Mouse (Mus musculus) midbrain, embryonic 13.5 days (tissue): ENCODE measurements around the gene Tspan12. TPM values are rescaled to one million over a fixed set of nuclear protein-coding genes. Genes with fewer than 3 reads are reported as not detected.
"Not testable (repeated sequence)": the region's sequence is repeated elsewhere in the genome, so short reads cannot be mapped to it uniquely, and the experiment has no call there.

Experiments used
- ATAC-seq: fragments of 200-750 bp; cut with Nextera tagmentation; 2 replicates; pipeline ENCODE4 v1.8.0; 2017; ENCODE audit warnings: mild to moderate bottlenecking, moderate TSS enrichment, moderate library complexity
- H3K27ac ChIP-seq: fragments of 300-500 bp; sonication (generic); 2 replicates; pipeline ENCODE4 v1.5.1; 2015; ENCODE audit warnings: inconsistent platforms, mild to moderate bottlenecking, moderate library complexity
- H3K27me3 ChIP-seq: fragments of 300-500 bp; sonication (generic); 2 replicates; pipeline ENCODE4 v1.6.1; 2015; ENCODE audit warnings: mild to moderate bottlenecking, inconsistent platforms
- H3K36me3 ChIP-seq: fragments of 300-500 bp; sonication (generic); 2 replicates; pipeline ENCODE4 v1.6.1; 2015; ENCODE audit warnings: mild to moderate bottlenecking, inconsistent platforms
- H3K4me1 ChIP-seq: fragments of 300-500 bp; sonication (generic); replicated peaks from 2 replicates; pipeline ENCODE4 v1.6.1; 2015; ENCODE audit warnings: inconsistent platforms
- H3K4me2 ChIP-seq: fragments of 300-500 bp; sonication (generic); replicated peaks from 2 replicates; pipeline ENCODE4 v1.6.1; 2015; ENCODE audit warnings: moderate library complexity, mild to moderate bottlenecking, inconsistent platforms
- H3K4me3 ChIP-seq: fragments of 300-500 bp; sonication (generic); replicated peaks from 2 replicates; pipeline ENCODE4 v1.5.1; 2015; ENCODE audit warnings: mild to moderate bottlenecking, inconsistent platforms
- H3K9ac ChIP-seq: fragments of 300-500 bp; sonication (generic); replicated peaks from 2 replicates; pipeline ENCODE4 v1.6.1; 2015; ENCODE audit warnings: mild to moderate bottlenecking, inconsistent platforms
- H3K9me3 ChIP-seq: fragments of 300-500 bp; sonication (generic); 2 replicates; pipeline ENCODE4 v1.6.1; 2016; ENCODE audit warnings: mild to moderate bottlenecking, inconsistent platforms
- WGBS: fragments of 180-500 bp; shearing (Covaris S2); methylation state at CpG from one replicate; pipeline ENCODE4 v1.1.7; 2015; 5-methylcytosine and 5-hydroxymethylcytosine counted together
- polyA plus RNA-seq: library from polyadenylated mRNA; unstranded; fragments of >200 nt; fragmentation: Nextera tagmentation; extraction: Ambion mirVana; gene quantifications from 2 replicates; pipeline ENCODE4 v1.2.1, GENCODE M21; 2015

Tspan12 gene
- polyA plus RNA-seq, 1 experiment from 2014 or later = 56.5 TPM

DNA sequence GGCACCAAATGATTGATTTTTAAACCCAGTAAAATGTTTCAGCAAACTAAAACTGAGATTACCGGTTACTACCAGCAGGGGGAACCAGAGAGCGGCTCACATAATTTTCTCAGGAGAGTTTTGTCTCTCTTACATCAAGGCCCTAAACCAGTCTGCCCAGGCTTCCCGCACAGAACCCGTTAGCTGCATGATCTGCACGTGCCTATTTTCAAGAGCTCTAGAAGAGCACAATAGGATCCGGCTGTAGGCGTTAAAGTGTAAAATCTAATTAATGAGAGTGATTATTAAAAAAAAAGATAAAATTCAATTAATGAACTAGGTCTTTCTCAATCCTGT lies 57.3 kb downstream of the Tspan12 start:
- no peak overlapping the region for H3K27ac ChIP-seq
- H3K9ac ChIP-seq = no peak overlapping the region
- WGBS = 3% methylated on average over 7 of the region's 7 CpGs
- H3K4me1 ChIP-seq = no peaks in the 10 kb centered on the region
- no peak overlapping the region for H3K4me3 ChIP-seq
- H3K36me3 ChIP-seq = peaks cover 6% of the 10 kb centered on the region
- no peaks in the 10 kb centered on the region for H3K9me3 ChIP-seq
- no peak overlapping the region for H3K4me2 ChIP-seq
- peak; percentile 93 for ATAC-seq
- H3K27me3 ChIP-seq = no peaks in the 10 kb centered on the region

DNA sequence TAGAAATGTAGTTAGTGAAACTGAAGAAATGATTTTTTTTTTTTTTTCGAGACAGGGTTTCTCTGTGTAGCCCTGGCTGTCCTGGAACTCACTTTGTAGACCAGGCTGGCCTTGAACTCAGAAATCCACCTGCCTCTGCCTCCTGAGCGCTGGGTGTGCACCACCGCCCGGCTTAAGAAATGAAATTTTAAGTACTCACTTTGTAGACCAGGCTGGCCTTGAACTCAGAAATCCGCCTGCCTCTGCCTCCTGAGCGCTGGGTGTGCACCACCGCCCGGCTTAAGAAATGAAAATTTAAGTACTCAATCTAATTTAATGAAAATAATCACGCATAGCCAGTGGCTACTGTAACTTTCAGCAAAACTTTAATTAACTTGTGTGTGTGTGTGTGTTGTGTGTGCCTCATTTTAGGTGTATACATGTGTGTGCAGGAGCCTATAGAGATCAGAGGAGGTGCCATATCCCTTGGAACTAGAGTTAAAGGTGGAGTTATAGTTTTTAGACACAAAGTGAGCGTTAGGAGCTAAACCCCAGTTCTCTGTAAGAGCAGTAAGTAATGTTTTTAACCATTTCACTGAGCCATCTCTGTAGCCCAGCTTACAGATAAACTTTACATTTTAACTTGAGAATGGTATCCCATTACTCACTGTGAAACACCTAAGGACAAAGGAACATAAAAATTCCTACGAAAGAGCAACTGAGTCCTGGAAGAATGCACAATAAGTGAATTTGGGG lies 57.8 kb downstream of the Tspan12 start:
- WGBS = 81% methylated on average over 11 of the region's 11 CpGs
- H3K4me3 ChIP-seq = no peak overlapping the region
- peaks cover 6% of the 10 kb centered on the region for H3K36me3 ChIP-seq
- H3K9me3 ChIP-seq = no peaks in the 10 kb centered on the region
- peak; percentile 44; the same call in 1 of the 2 replicates for ATAC-seq
- H3K27me3 ChIP-seq = no peaks in the 10 kb centered on the region
- no peak overlapping the region for H3K27ac ChIP-seq
- no peak overlapping the region for H3K9ac ChIP-seq
- no peak overlapping the region for H3K4me2 ChIP-seq
- no peaks in the 10 kb centered on the region for H3K4me1 ChIP-seq

DNA sequence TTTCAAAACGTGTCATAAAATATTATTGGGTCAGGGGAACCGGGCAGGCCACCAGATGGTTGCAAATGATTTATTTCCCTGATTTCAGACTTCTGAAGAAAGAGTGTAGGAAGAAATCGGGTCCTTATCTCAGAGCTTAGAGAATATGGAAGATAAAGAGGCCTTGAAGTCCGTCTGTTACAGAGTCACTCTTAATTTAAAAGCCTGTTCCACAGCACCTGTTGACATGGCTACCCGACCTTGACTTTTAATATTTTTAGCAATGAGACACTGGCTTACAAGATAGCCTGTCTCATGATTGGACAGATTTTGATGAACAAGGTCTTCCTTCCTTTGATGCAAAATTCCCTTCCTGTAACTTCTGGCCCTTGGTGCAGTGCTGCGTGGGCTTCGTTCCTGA lies 61.0 kb downstream of the Tspan12 start:
- Histone ChIP-seq H3K9me3 (no peaks in the 10 kb centered on the region), H3K9ac (no peak overlapping the region), H3K27me3 (no peaks in the 10 kb centered on the region), H3K27ac (no peak overlapping the region), H3K4me3 (no peak overlapping the region), H3K4me2 (no peak overlapping the region), H3K4me1 (0 out of 2 replicates have a peak, but pooled peaks cover 7% of the 10 kb centered on the region), H3K36me3 (no peaks in the 10 kb centered on the region)
- 82% methylated on average over 7 of the region's 7 CpGs for WGBS
- ATAC-seq = no peak

DNA sequence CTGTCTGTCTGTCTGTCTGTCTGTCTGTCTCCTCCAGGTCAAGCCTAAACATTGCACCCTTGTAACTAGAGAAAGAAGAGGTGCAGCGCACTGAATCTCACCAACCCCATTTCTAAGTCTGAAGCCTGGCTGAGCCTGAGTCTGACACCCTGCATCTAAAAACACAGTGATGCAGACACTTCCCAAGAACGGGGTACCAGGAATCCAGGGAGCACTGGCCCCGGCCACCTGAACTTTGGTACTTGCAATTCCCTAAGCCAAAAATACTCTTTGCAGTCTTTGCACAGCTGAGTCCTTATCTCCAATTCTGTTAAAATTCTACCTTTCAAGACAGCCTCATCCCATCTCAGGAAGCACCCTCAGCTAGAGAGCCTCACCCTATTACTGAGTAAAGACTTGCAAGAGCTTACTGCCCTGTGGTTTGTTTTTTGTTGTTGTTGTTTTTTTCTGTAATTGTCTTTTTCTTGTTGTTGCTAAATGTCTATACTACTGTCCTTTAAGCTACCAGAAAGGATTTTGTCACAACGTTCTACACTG lies 61.7 kb downstream of the Tspan12 start:
- H3K27ac ChIP-seq = no peak overlapping the region
- 0 out of 2 replicates have a peak, but pooled peaks cover 7% of the 10 kb centered on the region for H3K4me1 ChIP-seq
- H3K36me3 ChIP-seq = no peaks in the 10 kb centered on the region
- no peak for ATAC-seq
- H3K27me3 ChIP-seq = no peaks in the 10 kb centered on the region
- no peaks in the 10 kb centered on the region for H3K9me3 ChIP-seq
- no peak overlapping the region for H3K9ac ChIP-seq
- H3K4me3 ChIP-seq = no peak overlapping the region
- 82% methylated on average over 4 of the region's 4 CpGs for WGBS
- no peak overlapping the region for H3K4me2 ChIP-seq

DNA sequence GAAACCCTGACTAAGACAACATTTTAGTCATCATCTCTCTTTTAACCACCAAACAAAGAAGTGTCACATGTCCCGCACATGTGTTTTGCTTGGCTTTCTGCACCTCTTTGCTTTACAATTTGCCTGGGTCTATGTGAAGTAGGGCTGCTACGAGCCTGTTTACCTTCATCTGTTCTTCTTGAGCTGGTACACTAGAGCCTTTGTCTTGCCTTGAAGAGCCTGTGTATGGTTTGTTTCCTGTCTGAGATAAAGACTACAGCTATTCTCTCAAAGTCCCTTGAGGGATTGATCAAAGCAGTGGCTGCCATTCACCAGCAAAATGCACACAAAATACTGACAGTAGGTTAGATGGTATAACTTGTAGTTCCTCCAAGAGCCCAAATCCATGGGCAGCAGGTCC lies 62.3 kb downstream of the Tspan12 start:
- H3K27ac ChIP-seq = no peak overlapping the region
- WGBS = 88% methylated on average over 2 of the region's 2 CpGs
- H3K27me3 ChIP-seq = no peaks in the 10 kb centered on the region
- no peak overlapping the region for H3K4me2 ChIP-seq
- H3K9me3 ChIP-seq = no peaks in the 10 kb centered on the region
- no peak overlapping the region for H3K4me3 ChIP-seq
- H3K36me3 ChIP-seq = no peaks in the 10 kb centered on the region
- H3K9ac ChIP-seq = no peak overlapping the region
- no peak for ATAC-seq
- 0 out of 2 replicates have a peak, but pooled peaks cover 7% of the 10 kb centered on the region for H3K4me1 ChIP-seq

DNA sequence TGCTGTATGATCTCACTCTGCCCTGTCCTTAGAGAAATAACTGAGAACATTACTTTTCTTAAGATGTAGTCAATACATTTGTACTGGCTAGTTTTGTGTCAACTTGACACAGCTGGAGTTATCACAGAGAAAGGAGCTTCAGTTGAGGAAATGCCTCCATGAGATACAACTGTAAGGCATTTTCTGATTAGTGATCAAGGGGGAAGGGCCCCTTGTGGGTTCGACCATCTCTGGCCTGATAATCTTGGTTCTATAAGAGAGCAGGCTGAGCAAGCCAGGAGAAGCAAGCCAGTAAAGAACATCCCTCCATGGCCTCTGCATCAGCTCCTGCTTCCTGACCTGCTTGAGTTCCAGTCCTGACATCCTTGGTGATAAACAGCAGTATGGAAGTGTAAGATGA lies 62.7 kb downstream of the Tspan12 start:
- H3K36me3 ChIP-seq, ATAC-seq, H3K27ac ChIP-seq, H3K9ac ChIP-seq, H3K4me2 ChIP-seq, H3K4me3 ChIP-seq, H3K9me3 ChIP-seq, H3K4me1 ChIP-seq, H3K27me3 ChIP-seq: not testable (repeated sequence)
- 85% methylated on average over 1 of the region's 1 CpGs for WGBS

DNA sequence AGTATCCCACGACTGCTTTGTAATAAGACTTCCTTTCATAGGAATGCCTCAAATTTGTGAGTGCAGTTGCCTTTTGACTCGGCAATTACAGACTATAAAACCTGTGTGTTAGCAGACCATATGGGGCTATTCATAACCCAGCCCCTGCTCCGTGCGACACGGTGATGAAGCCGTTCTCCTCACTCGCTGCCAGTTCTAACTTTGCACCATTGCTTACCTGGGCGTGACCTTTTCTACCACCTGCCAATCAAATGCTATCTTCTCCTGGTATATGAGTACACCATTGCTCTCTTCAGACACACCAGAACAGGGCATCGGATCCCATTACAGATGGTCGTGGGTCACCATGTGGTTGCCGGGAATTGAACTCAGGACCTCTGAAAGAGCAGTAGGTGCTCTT lies 64.6 kb downstream of the Tspan12 start:
- H3K4me2 ChIP-seq = no peak overlapping the region
- no peaks in the 10 kb centered on the region for H3K9me3 ChIP-seq
- H3K4me1 ChIP-seq = 0 out of 2 replicates have a peak, but pooled peaks cover 7% of the 10 kb centered on the region
- peak; percentile 66; the same call in 1 of the 2 replicates for ATAC-seq
- H3K27ac ChIP-seq = no peak overlapping the region
- H3K27me3 ChIP-seq = no peaks in the 10 kb centered on the region
- 54% methylated on average over 11 of the region's 11 CpGs for WGBS
- no peak overlapping the region for H3K4me3 ChIP-seq
- H3K36me3 ChIP-seq = no peaks in the 10 kb centered on the region
- no peak overlapping the region for H3K9ac ChIP-seq

DNA sequence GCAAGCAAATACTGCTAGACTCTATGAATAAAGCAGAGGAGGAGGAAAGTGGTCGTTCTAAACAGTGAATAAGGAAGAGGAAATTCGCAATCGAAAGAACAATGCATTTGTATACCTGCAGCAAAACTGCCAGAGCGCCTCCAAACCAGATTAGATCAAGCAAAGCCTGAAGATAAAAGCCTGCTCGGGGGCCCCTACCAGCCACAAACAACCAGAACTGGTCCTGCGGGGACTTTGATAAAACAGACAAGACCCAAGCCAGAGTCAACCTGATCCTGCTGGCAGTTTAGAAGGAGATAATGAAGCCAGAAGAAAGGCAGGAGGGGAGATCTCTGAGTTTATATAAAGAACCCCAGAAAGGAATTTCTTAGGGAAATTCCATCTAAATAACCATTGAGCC lies 65.0 kb downstream of the Tspan12 start:
- Histone ChIP-seq H3K9me3 (no peaks in the 10 kb centered on the region), H3K9ac (no peak overlapping the region), H3K36me3 (no peaks in the 10 kb centered on the region), H3K4me2 (no peak overlapping the region), H3K27me3 (no peaks in the 10 kb centered on the region), H3K4me3 (no peak overlapping the region), H3K4me1 (0 out of 2 replicates have a peak, but pooled peaks cover 7% of the 10 kb centered on the region), H3K27ac (no peak overlapping the region)
- no peak for ATAC-seq
- 19% methylated on average over 6 of the region's 6 CpGs for WGBS

DNA sequence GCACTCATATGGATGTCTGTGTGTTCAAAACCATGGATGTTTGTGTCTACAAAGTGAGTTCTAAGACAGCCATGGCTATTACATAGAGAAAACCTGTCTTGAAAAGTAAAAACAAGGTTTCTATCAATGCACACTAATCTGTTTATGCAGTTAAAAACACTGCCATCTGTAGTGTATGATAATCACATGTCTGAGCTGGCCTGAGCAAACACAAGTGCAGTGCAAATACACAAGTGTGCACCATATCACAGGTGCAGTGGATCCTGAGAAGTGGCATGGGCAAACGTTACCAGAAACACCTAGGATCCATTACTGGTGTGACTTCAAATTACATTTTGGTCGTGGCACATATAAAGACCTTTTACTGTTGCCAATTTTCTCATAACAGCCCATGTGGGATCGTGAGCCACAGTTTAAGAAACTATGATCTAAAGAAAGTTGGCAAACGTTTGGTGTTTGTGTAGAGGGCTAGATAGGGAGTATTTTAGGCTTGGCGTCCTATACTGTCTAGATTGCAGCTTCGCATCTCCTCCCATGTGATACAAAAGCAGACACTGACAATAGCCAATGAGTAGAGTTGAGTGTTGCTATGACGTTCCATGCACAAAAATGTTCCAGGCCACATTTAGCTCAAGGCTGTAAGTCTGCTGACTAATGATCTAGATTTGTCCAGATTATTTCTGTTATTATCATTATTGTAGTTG lies 78.0 kb downstream of the Tspan12 start:
- WGBS = 90% methylated on average over 7 of the region's 7 CpGs

DNA sequence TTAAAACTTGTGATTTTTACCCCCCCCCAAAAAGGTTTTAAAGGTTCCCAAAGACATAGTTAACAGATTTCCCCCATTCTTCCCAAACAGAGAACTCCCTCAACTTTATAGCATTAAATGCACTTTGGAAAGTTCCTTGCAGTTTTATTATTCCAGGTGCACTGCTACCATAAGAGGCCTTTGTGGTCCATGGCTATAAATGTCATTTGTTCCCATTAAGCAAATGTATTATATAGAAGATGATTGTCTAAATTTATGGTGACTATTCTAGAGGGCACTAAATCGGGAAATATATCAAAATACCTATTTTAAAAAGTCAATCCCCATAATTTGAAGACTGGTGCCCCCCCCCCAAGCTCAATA lies 82.9 kb downstream of the Tspan12 start:
- Histone ChIP-seq H3K27ac (no peak overlapping the region), H3K36me3 (peaks cover 10% of the 10 kb centered on the region; the same call in 1 of the 2 replicates), H3K4me3 (no peak overlapping the region), H3K4me2 (no peak overlapping the region), H3K9me3 (no peaks in the 10 kb centered on the region), H3K27me3 (no peaks in the 10 kb centered on the region), H3K4me1 (no peaks in the 10 kb centered on the region), H3K9ac (no peak overlapping the region)
- no peak for ATAC-seq
- 97% methylated on average over 1 of the region's 1 CpGs for WGBS

More for the DNA sequence above, 78.0 kb downstream of the Tspan12 start:
- Histone ChIP-seq H3K4me2 (no peak overlapping the region), H3K27ac (no peak overlapping the region), H3K4me3 (no peak overlapping the region), H3K36me3 (peaks cover 10% of the 10 kb centered on the region; the same call in 1 of the 2 replicates), H3K4me1 (no peaks in the 10 kb centered on the region), H3K9ac (no peak overlapping the region), H3K27me3 (no peaks in the 10 kb centered on the region), H3K9me3 (no peaks in the 10 kb centered on the region)
- ATAC-seq = no peak

DNA sequence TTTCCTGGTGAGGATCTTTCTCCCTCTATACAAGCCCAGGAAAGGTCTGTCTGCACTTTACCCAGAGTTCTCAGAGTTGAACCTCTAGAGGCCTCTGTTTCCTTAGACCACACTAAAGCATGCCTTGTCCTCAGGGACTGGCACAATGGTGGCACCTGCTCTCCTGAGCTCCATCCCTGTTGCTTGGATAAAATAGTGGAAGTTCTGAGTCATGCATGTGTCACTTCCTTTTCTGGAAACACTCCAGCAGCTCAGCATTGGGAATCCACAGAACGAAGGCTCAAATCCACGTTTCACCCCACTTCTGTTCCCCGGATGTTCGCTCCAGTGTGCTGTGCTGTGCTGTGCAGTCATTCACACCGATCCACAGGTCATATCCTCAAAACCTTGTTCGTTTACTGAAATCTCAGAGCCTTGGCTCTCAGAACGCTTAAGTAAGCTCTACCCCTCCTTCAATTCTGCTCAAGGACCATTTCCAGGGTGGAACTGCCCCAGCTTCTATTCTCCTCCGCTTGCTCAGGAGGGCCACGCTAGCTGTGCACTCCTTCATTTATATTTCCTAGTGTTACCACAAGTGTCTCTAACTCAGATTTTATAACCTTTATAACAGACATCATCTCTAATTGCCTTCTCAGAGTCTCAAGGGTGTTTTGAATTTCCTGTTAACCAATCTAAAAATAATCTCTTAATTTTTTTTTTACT lies 83.4 kb downstream of the Tspan12 start:
- no peak overlapping the region for H3K4me2 ChIP-seq
- no peak for ATAC-seq

DNA sequence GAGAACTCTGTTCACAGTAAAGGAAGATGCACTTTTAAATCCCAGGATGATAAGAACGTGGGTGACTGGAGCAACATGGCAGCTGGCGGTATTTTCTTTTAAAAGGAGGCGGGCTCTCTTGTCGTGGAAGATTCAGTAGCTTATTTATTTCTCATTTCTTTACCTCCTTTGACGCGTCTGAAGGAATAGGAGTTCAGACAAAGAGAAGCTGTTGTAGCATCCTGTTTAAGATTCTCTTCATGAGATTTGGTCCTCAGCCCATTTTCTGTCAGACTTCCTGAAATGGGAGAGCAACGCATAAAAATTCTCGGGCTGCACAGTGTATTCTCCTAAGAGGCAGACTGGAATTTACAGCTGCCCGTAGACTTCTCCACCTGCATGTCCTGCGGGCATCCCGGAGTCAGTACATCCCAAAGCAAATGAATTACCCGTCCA lies 84.5 kb downstream of the Tspan12 start:
- no peak overlapping the region for H3K4me3 ChIP-seq
- no peak for ATAC-seq

More for the DNA sequence above, 83.4 kb downstream of the Tspan12 start:
- WGBS = 95% methylated on average over 9 of the region's 9 CpGs
- Histone ChIP-seq H3K27me3 (no peaks in the 10 kb centered on the region), H3K4me1 (no peaks in the 10 kb centered on the region), H3K9ac (no peak overlapping the region), H3K36me3 (peaks cover 10% of the 10 kb centered on the region; the same call in 1 of the 2 replicates), H3K4me3 (no peak overlapping the region), H3K27ac (no peak overlapping the region), H3K9me3 (no peaks in the 10 kb centered on the region)

More for the DNA sequence above, 84.5 kb downstream of the Tspan12 start:
- no peaks in the 10 kb centered on the region for H3K4me1 ChIP-seq
- H3K9ac ChIP-seq = no peak overlapping the region
- H3K4me2 ChIP-seq = no peak overlapping the region
- H3K27me3 ChIP-seq = no peaks in the 10 kb centered on the region
- WGBS = 80% methylated on average over 12 of the region's 12 CpGs
- H3K36me3 ChIP-seq = peaks cover 10% of the 10 kb centered on the region; the same call in 1 of the 2 replicates
- no peak overlapping the region for H3K27ac ChIP-seq
- no peaks in the 10 kb centered on the region for H3K9me3 ChIP-seq
